Mouse (Mus musculus): ENCODE measurements around the gene Gzmk.

- TF ChIP-seq POLR2A (IDR thresholded peaks at IDR 0.05; ENCODE audit: low read depth, low read length) (no peak), CTCF (IDR thresholded peaks at IDR 0.05; ENCODE audit: extremely low read depth, insufficient read length, insufficient replicate concordance, low read depth, low read length) (no peak)
These were observed 16.4 kb upstream of the Gzmk start for GRCm38 (mm10) chr13:113242129-113242528.
